Mouse (Mus musculus) megakaryocyte, adult 5-6 weeks (primary cell): ENCODE measurements around the gene Tmed1. TPM values are rescaled to one million over a fixed set of nuclear protein-coding genes. Genes with fewer than 3 reads are reported as not detected.
A peak's percentile ranks its signal among the peaks of the same experiment; 100 is the strongest.
"Not testable (repeated sequence)": the region's sequence is repeated elsewhere in the genome, so short reads cannot be mapped to it uniquely, and the experiment has no call there.

Experiments used
- ATAC-seq: 2 replicates; pipeline ENCODE4 v1.8.0; 2016; ENCODE audit warnings: mild to moderate bottlenecking, inconsistent platforms; ENCODE audit not compliant: poor library complexity, severe bottlenecking
- total RNA-seq, 2 experiments: library from RNA; stranded (forward) in 1 of 2; stranded (reverse) in 1 of 2; fragments of 153-499, 151-499 nt in 1 of 2; fragments of 221-1000, 200-1000 nt in 1 of 2; gene quantifications; 2 replicates each; pipeline versions ENCODE4 v1.2.3 to v1.2.4; 2015 to 2017

Gene Tmed1
- total RNA-seq, 2 experiments from 2014 or later: 5.4 to 9.3 TPM

- ATAC-seq: no peak
These were observed 26.0 kb downstream of the Tmed1 start for GRCm38 (mm10) chr9:21484065-21484464.

- no peak for ATAC-seq
These were observed 32.3 kb downstream of the Tmed1 start for GRCm38 (mm10) chr9:21477707-21478106.

GRCm38 (mm10) chr9:21472913-21473312, 37.1 kb downstream of the Tmed1 start:
- no peak for ATAC-seq

GRCm38 (mm10) chr9:21469032-21470024, 40.7 kb downstream of the Tmed1 start:
- peak; percentile 77 for ATAC-seq

- ATAC-seq: not testable (repeated sequence)
These were observed 45.5 kb downstream of the Tmed1 start for GRCm38 (mm10) chr9:21464565-21464928.

- ATAC-seq: no peak
These were observed 46.1 kb downstream of the Tmed1 start for GRCm38 (mm10) chr9:21463766-21464564.

- ATAC-seq: peak; percentile 92
These were observed 46.9 kb downstream of the Tmed1 start for GRCm38 (mm10) chr9:21463138-21463590.

GRCm38 (mm10) chr9:21460400-21460940, 49.6 kb downstream of the Tmed1 start:
- ATAC-seq: no peak

- no peak for ATAC-seq
These were observed 51.2 kb downstream of the Tmed1 start for GRCm38 (mm10) chr9:21458821-21459220.

Other genes with a start within 250 kb of the Tmed1 start
- gene Atg4d, start 245.0 kb downstream of the Tmed1 start, total RNA-seq (2015): 14.6 and 15.0 TPM in 2 replicates
- gene Atg4d, start 245.0 kb downstream of the Tmed1 start, total RNA-seq (2017): 13.5 and 19.3 TPM in 2 replicates
- gene Kri1, start 222.3 kb downstream of the Tmed1 start, total RNA-seq (2015): 28.0 and 28.4 TPM in 2 replicates
- gene Kri1, start 222.3 kb downstream of the Tmed1 start, total RNA-seq (2017): 53.6 and 76.9 TPM in 2 replicates
- gene Cdkn2d, start 218.8 kb downstream of the Tmed1 start, total RNA-seq (2015): 132 and 138 TPM in 2 replicates
- 65.6 and 75.3 TPM in 2 replicates for gene Cdkn2d, start 218.8 kb downstream of the Tmed1 start, total RNA-seq (2017)
- gene Ap1m2, start 197.9 kb downstream of the Tmed1 start, total RNA-seq (2015): 0.31 and 0.32 TPM in 2 replicates
- gene Ap1m2, start 197.9 kb downstream of the Tmed1 start, total RNA-seq (2017): 0.92 and 1.6 TPM in 2 replicates
- 112 and 124 TPM in 2 replicates for gene Slc44a2, start 189.6 kb downstream of the Tmed1 start, total RNA-seq (2015)
- gene Slc44a2, start 189.6 kb downstream of the Tmed1 start, total RNA-seq (2017): 101 and 116 TPM in 2 replicates
- 21.7 and 22.9 TPM in 2 replicates for gene Ilf3, start 142.4 kb downstream of the Tmed1 start, total RNA-seq (2015)
- 42.0 and 42.5 TPM in 2 replicates for gene Ilf3, start 142.4 kb downstream of the Tmed1 start, total RNA-seq (2017)
- 5.4 and 11.8 TPM in 2 replicates for gene Qtrt1, start 98.4 kb downstream of the Tmed1 start, total RNA-seq (2015)
- gene Qtrt1, start 98.4 kb downstream of the Tmed1 start, total RNA-seq (2017): 6.7 and 9.8 TPM in 2 replicates
- 94.9 and 101 TPM in 2 replicates for gene Dnm2, start 85.3 kb downstream of the Tmed1 start, total RNA-seq (2015)
- gene Dnm2, start 85.3 kb downstream of the Tmed1 start, total RNA-seq (2017): 131 and 144 TPM in 2 replicates
- 179 and 187 TPM in 2 replicates for gene AB124611, start 15.9 kb upstream of the Tmed1 start, total RNA-seq (2015)
- 290 and 296 TPM in 2 replicates for gene AB124611, start 15.9 kb upstream of the Tmed1 start, total RNA-seq (2017)
- gene Carm1, start 36.6 kb upstream of the Tmed1 start, total RNA-seq (2015): 19.1 and 26.3 TPM in 2 replicates
- 8.5 and 14.1 TPM in 2 replicates for gene Carm1, start 36.6 kb upstream of the Tmed1 start, total RNA-seq (2017)
- gene Timm29, start 82.5 kb upstream of the Tmed1 start, total RNA-seq (2015): 20.5 and 22.2 TPM in 2 replicates
- 21.3 and 22.3 TPM in 2 replicates for gene Timm29, start 82.5 kb upstream of the Tmed1 start, total RNA-seq (2017)
- gene Yipf2, start 82.6 kb upstream of the Tmed1 start, total RNA-seq (2015): 5.2 and 5.4 TPM in 2 replicates
- gene Yipf2, start 82.6 kb upstream of the Tmed1 start, total RNA-seq (2017): 5.9 and 8.7 TPM in 2 replicates
- 41.7 and 43.5 TPM in 2 replicates for gene Smarca4, start 105.9 kb upstream of the Tmed1 start, total RNA-seq (2015)
- 46.0 and 56.5 TPM in 2 replicates for gene Smarca4, start 105.9 kb upstream of the Tmed1 start, total RNA-seq (2017)
- 23.8 and 25.6 TPM in 2 replicates for gene Ldlr, start 213.2 kb upstream of the Tmed1 start, total RNA-seq (2015)
- 50.1 and 51.5 TPM in 2 replicates for gene Ldlr, start 213.2 kb upstream of the Tmed1 start, total RNA-seq (2017)